Comparison of ENCODE assay signal across 10 mouse cellular contexts in the genomic region with DNA sequence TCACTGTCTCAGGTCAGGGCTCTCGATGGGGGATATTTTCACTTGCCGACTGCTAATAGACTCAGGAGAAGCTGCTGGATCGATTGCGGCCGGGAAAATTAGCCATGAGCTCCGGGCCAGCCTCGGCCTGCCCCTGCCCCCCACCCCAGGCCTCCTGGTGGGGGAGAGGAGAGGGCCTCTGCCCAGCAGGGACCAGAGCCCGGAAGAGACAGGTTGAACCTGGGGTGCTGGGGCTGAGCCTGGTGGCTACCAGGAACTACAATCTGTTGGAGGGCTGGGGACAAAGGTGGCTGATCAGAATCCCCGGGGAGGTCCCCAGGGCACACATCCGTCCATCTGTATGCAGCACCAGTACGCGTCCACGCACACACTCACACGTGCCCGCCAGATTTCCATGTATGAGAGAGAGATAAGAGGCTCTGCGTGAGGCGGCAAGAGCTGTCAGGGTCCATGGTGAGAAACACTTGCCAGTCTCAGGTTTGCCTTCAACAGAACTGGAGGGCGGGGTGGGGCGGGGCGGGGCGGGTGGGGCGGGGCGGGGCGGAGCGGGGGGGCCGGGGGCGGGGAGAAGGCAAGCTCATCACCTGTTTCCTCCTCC.
DNase-seq lines count a peak whose midpoint lies in the region; ATAC-seq lines count a peak whose summit lies in the region.
"Had no signal": no experiment of that assay in that cellular context is flagged by ENCODE, and none has a peak within 500 bp of the region (broad histone marks: within the 10 kb centered on the region; RNA-seq: fewer than 3 reads in every experiment).

No protein-coding gene starts in this region.

- peaks cover 48% of the 10 kb centered on the region for H3K27me3 ChIP-seq in heart, embryonic 12.5 days (replicated peaks)
- H3K27me3 ChIP-seq in embryonic facial prominence, embryonic 12.5 days = peaks cover 3% of the 10 kb centered on the region; the same call in 1 of the 2 replicates
- H3K27me3 ChIP-seq in intestine, embryonic 16.5 days (replicated peaks; ENCODE audit: control insufficient read depth, insufficient read depth, low read length) = no peaks in the 10 kb centered on the region; the same call in 1 of the 2 replicates
- no peaks in the 10 kb centered on the region for H3K27me3 ChIP-seq in midbrain, embryonic 15.5 days (replicated peaks)

- peaks cover 11% of the 10 kb centered on the region; the same call in 1 of the 2 replicates for H3K9me3 ChIP-seq in heart, embryonic 12.5 days (replicated peaks)
- no peaks in the 10 kb centered on the region for H3K9me3 ChIP-seq in embryonic facial prominence, embryonic 12.5 days
- H3K9me3 ChIP-seq in intestine, embryonic 16.5 days (ENCODE audit: control insufficient read depth, low read length) = 0 out of 2 replicates have a peak, but pooled peaks cover 4% of the 10 kb centered on the region
- H3K9me3 ChIP-seq in midbrain, embryonic 15.5 days = no peaks in the 10 kb centered on the region

- no peak overlapping the region for H3K27ac ChIP-seq in heart, embryonic 12.5 days (ENCODE audit: poor library complexity, severe bottlenecking)
- no peak overlapping the region for H3K27ac ChIP-seq in embryonic facial prominence, embryonic 12.5 days
- no peak overlapping the region for H3K27ac ChIP-seq in intestine, embryonic 16.5 days (ENCODE audit: low read length)
- H3K27ac ChIP-seq in midbrain, embryonic 15.5 days = peak overlapping the region; percentile 80
- H3K27ac ChIP-seq: kidney, postnatal 0 days had no signal

- WGBS in heart, embryonic 12.5 days = 8% methylated on average over 27 of the region's 27 CpGs
- WGBS in embryonic facial prominence, embryonic 12.5 days = 9% methylated on average over 26 of the region's 27 CpGs
- WGBS in intestine, embryonic 16.5 days = 23% methylated on average over 22 of the region's 27 CpGs
- WGBS in midbrain, embryonic 15.5 days = 8% methylated on average over 20 of the region's 27 CpGs

- no peak overlapping the region for H3K9ac ChIP-seq in heart, embryonic 12.5 days
- 0 out of 2 replicates have a peak overlapping the region, but pooled peaks have one; percentile 11 for H3K9ac ChIP-seq in embryonic facial prominence, embryonic 12.5 days
- peak overlapping the region; percentile 49; the same call in 1 of the 2 replicates for H3K9ac ChIP-seq in intestine, embryonic 16.5 days (ENCODE audit: low read depth, low read length)
- H3K9ac ChIP-seq in midbrain, embryonic 15.5 days = no peak overlapping the region

- H3K36me3 ChIP-seq in heart, embryonic 12.5 days = no peaks in the 10 kb centered on the region
- no peaks in the 10 kb centered on the region for H3K36me3 ChIP-seq in embryonic facial prominence, embryonic 12.5 days
- H3K36me3 ChIP-seq in intestine, embryonic 16.5 days (ENCODE audit: control insufficient read depth, insufficient read depth, low read length) = no peaks in the 10 kb centered on the region
- H3K36me3 ChIP-seq in midbrain, embryonic 15.5 days (replicated peaks) = no peaks in the 10 kb centered on the region

- DNase-seq in heart, postnatal 36 days = no peak
- DNase-seq in right cerebral cortex, postnatal 25 days = no peak
- no peak for DNase-seq in left cerebral cortex, postnatal 25 days (ENCODE audit: low spot score in 2 of 2)
- no peak for DNase-seq in right cerebral cortex, postnatal 36 days (ENCODE audit: low spot score in 2 of 2)

- intact Hi-C loops in heart, postnatal 36 days (cut with DNase I) = no loop called here
- intact Hi-C loops in left cerebral cortex, postnatal 25 days (cut with DNase I) = no loop called here

- no peak for ATAC-seq in heart, embryonic 12.5 days (ENCODE audit: insufficient number of reproducible peaks, low FRiP score)
- no peak for ATAC-seq in embryonic facial prominence, embryonic 12.5 days (ENCODE audit: insufficient number of reproducible peaks, insufficient read depth, low FRiP score, low TSS enrichment)
- peak; percentile 60 for ATAC-seq in intestine, embryonic 16.5 days
- ATAC-seq in midbrain, embryonic 15.5 days (replicated peaks) = peak; percentile 14; the same call in 1 of the 2 replicates

- peak overlapping the region; percentile 45 for H3K4me2 ChIP-seq in heart, embryonic 12.5 days
- peak overlapping the region; percentile 29 for H3K4me2 ChIP-seq in embryonic facial prominence, embryonic 12.5 days (replicated peaks)
- peak overlapping the region; percentile 48 for H3K4me2 ChIP-seq in intestine, embryonic 16.5 days (ENCODE audit: low read depth, low read length)
- peak overlapping the region; percentile 19; the same call in 1 of the 2 replicates for H3K4me2 ChIP-seq in midbrain, embryonic 15.5 days

- H3K4me3 ChIP-seq in heart, embryonic 12.5 days = no peak overlapping the region; the same call in 1 of the 2 replicates
- H3K4me3 ChIP-seq in embryonic facial prominence, embryonic 12.5 days = no peak overlapping the region
- 0 out of 2 replicates have a peak overlapping the region, but pooled peaks have one; percentile 2 for H3K4me3 ChIP-seq in intestine, embryonic 16.5 days (ENCODE audit: low read length)
- no peak overlapping the region for H3K4me3 ChIP-seq in midbrain, embryonic 15.5 days
- H3K4me3 ChIP-seq: megakaryocyte, embryonic 14.5 days had no signal

- peaks cover 16% of the 10 kb centered on the region for H3K4me1 ChIP-seq in heart, embryonic 12.5 days (replicated peaks)
- peaks cover 11% of the 10 kb centered on the region for H3K4me1 ChIP-seq in embryonic facial prominence, embryonic 12.5 days
- H3K4me1 ChIP-seq in intestine, embryonic 16.5 days (ENCODE audit: control insufficient read depth, insufficient read depth, low read length) = peaks cover 11% of the 10 kb centered on the region; the same call in 1 of the 2 replicates
- H3K4me1 ChIP-seq in midbrain, embryonic 15.5 days = peaks cover 29% of the 10 kb centered on the region
- H3K4me1 ChIP-seq: megakaryocyte, embryonic 14.5 days had no signal

Comparison
In these comparisons a context has a peak if more than half of its experiments do, and no peak if none do; other contexts are left out.
1. ATAC-seq: peak in intestine, embryonic 16.5 days (single experiment) and midbrain, embryonic 15.5 days (single experiment); none in heart, embryonic 12.5 days (single experiment) and embryonic facial prominence, embryonic 12.5 days (single experiment).
2. H3K9ac ChIP-seq: peak in embryonic facial prominence, embryonic 12.5 days (single experiment) and intestine, embryonic 16.5 days (single experiment); none in heart, embryonic 12.5 days (single experiment) and midbrain, embryonic 15.5 days (single experiment).
3. Peak in every context shown above with its lines, with median percentiles within 50 percentile points of each other: H3K4me2 ChIP-seq.